Mouse (Mus musculus) lung, postnatal 10 days (tissue): ENCODE data around the gene Upp2.
A peak's percentile ranks its signal among the peaks of the same experiment; 100 is the strongest.

ENCODE experiments used
- DNase-seq: peaks from one replicate; pipeline ENCODE4 v3.0.0; 2021

Gene Upp2

GRCm38 (mm10) chr2:58778986-58779495 is 211.9 kb downstream of the Upp2 start:
- DNase-seq = peak; percentile 54

GRCm38 (mm10) chr2:58783526-58783925 is 216.4 kb downstream of the Upp2 start:
- no peak for DNase-seq

DNA sequence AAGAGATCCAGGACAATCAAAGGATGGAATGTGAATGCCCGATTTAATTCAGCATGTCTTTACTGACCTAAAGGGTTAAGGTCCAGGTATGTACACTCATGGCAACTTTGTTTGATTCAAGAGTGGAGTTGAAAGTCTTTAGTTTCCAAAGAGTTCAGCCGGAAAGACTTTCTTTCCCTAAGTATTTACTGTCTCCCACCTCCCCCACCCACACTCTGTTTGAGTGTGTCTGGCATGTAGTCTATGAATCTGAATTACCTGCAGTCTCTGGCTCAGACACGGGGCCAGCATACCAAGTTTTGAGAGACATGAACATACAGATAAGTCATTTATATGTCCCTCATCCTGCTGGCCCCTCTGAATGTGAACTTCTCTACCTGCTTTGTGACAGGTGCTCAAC is 219.1 kb downstream of the Upp2 start:
- peak; percentile 34 for DNase-seq

DNA sequence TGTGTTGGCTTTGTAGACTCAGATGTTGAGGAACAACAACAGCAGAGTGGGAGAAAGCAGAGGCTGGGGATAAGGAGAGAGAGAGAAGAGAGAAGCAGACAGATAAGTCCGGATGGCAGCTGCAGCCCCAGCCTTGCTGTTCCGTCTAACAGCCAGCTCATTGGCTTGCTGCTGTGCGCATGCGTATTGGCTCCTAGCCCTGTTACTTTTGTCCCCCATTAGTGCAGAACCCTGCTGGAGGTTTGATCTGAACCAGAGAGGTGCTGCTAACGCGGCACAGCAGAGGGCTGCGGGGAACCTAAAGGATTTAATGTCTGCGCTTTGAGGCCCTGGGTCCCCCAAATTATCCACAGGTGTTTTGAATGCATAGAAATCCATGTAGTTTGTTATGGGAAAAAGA is 219.6 kb downstream of the Upp2 start:
- DNase-seq = no peak

DNA sequence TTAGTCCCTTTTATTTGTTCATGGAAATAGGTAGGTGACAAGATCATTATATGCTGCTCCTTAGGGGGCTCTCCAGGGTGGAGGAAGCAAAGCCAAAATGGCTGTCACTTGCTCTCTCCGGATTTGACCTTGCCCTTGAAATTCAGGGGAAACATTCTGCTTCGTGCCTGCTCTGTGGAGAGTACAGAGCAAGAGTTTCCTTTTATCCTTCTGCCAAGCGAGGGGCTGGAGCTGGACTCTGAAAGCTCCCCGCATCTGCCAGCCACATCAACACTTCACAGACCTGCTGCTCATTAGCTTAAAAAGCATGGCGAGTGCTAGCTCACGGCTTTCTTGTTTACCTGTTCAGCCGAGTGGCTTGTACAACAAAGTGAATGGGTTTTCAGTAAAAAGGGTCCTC is 220.3 kb downstream of the Upp2 start:
- no peak for DNase-seq

DNA sequence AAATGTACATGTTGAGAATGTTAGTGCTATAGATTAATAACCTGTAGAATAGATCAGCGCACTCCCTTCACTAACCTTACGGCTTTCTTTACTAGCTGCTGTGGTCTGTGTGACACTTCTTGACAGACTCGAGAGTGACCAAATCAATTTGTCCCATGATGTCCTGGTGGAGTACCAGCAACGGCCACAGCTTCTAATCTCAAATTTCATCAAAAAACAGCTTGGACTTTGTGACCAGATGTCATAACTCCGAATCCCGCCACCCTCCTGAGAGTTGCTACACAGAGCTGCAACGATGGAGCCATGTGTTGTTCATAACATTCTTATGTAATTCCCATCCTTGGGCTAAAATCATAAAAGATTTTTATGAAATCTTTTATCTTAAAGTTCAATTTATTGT is 222.8 kb downstream of the Upp2 start:
- no peak for DNase-seq

DNA sequence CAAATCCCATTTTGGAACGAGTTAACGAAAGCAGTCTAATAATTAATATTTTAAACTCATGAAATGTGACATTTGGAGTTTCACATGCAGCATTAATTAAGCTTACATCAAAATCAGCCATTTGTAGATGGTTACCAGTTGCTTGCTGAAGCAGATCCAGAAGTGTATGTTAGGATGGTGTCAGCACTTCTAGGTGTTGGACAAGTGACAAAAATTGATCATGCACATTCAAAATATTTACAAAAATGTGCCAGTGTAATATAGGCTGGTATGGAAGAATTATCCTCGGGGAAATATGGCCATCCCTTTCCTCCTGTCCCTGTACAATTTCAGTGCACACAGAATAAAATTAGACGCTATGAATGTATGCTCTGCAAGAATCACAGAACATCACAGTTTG is 223.3 kb downstream of the Upp2 start:
- no peak for DNase-seq

GRCm38 (mm10) chr2:58794489-58794888 is 227.4 kb downstream of the Upp2 start:
- DNase-seq = peak; percentile 17

DNA sequence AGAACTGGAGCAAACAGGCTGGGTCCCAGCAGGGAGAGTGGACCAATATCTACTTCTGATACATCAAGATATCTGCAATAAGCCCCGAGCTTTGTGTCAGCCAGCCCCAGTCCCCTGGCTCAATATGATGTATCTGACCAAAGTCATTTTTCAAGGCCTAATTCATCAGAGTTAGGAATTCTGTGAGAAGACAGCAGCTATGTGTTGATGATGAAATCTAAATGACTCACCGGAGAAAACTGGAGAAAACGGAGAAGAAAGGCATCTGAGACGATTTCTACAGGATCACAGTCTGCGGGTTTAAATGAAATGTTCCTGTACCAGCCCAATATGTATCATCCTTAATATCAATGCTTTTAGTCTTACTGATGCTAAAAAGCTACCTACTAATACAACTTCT is 228.3 kb downstream of the Upp2 start:
- no peak for DNase-seq

GRCm38 (mm10) chr2:58797506-58797905 is 230.4 kb downstream of the Upp2 start:
- no peak for DNase-seq

DNA sequence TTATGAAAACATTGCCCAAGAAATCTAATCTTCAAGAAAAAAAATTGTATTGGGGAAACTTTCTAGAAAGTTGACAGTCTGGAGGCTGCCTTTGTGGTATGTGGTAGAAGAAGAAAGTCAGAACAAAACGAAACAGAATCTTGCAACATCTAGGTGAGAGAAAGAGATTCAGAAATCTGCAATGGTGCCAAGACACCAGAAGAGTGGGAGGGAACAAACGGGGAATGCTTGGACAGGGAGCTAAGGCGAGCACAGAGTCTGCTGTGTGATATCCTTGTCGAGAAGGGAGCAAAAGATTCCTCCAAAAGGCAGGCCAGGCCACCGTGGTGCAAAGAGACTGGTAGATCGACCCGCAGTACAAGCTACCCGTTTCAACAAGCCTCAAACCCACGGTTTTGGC is 232.0 kb downstream of the Upp2 start:
- no peak for DNase-seq

GRCm38 (mm10) chr2:58799623-58800022 is 232.5 kb downstream of the Upp2 start:
- DNase-seq = no peak

DNA sequence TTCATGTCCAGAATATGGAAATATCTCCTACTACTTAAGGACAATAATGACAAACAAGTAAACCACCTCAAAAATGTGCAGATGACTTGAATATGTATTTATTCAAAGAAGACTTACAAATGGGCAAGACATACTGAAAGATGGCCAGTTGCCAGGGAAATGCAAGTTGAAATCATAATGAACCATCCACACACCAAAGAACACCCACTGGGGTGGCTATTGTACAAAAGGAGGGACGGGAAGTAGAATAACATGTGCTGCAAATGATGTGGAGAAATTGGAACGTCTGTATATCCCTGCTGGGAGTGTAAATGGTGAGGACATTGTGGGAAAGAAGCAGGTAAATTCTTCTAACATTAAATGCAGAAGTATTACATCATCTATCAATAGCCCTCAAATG is 245.8 kb downstream of the Upp2 start:
- DNase-seq = no peak

DNA sequence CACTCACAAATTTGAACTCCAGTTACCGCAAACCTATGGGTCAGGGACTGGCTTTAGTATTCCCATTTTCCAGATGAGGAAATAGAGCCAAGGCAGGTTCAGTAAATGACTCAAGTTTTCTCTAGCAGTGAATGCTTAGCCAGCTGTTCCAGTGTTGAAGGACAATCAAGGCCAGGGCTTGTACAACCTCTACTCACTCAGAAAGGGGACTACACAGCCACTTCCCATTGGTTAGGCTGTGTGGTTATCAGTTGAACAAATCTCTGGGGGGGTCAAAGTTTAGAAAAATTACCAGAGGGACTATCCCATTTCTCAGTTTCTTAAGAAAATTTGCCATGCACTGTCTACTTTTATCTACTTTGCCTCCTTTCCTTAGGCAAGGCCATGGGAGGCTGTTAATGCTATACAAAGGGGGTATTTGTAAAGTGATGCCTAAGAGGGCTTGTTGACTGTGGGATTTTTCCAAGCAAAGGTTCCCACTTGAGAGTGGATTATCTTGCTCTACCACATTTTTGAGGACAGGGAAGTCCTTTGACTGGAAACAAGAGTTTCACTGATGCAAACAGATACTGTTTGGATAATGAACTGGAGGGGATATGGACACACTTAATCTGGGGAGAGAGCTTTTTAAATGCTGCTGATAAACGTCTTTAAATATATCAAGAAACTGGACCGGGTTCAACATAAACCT is 262.0 kb downstream of the Upp2 start:
- peak; percentile 59 for DNase-seq

DNA sequence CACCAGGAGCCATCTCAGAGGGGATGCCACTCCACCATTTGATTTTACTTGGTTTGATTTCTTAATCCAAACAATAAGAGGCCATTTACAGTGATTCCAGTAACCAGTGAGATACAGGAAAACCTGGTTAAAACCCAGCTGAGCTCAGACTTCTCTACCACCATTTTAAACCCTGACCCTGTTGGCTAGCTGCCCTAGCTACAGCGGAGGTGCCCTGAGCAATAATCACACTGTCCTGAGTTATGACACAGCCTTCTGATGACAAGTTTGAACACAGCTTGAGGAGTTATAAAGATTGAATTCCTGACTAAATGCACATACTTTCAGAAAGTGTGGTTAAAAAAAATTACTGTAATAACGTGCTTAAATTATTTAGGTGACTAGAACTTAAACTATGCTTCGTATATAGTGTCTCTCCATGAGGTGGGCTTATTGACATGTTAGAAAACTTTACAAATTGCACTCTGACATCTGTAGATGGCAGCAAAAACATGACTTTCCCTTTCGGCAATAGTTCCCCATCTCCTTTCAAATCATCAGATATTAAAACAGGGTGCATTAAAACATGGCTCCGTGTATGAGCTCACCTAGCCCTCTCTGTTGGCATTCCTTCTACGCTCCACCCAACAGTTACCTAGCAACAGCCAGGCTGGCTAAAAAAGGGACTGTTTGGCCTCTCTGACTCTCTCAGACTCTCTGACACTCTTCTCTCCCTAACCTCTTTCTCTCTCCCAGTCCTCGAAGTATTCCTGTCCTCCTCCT is 263.1 kb downstream of the Upp2 start:
- DNase-seq = peak; percentile 61

DNA sequence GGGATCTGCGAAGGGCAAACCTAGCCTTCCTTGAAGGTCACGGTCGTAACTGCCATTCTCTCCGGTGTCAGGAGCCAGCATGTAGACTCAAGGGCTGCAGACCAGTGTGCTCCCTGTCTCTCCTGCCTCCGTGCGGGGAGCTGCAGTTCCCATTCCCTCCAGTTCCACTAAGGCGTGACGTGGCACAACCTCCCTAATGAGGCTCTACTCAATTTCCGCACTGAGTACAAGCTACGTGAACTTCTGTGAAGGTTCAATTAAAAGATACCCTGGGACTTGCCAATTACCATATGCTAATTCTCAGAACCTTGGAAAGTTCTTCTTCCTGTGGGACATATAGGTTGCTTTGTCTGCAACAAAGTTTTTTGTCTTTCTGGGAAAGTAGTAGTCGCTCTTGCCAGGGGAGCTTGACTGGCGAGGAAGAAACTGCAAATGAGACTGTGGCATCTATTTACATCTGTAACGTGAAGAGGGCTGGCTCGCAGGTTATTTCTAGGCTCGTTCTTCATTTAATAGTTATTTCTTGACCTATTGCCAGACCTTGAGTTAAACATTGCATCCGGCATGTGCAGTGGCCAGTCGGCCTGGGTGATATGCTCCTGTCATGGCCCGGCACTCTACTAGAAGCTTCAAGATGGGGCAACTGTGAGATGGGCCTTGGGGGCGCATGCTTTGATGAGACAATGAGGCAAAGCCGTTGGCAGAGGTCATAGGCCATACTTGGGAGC is 265.3 kb downstream of the Upp2 start:
- no peak for DNase-seq

GRCm38 (mm10) chr2:58841021-58841420 is 273.9 kb downstream of the Upp2 start:
- no peak for DNase-seq

DNA sequence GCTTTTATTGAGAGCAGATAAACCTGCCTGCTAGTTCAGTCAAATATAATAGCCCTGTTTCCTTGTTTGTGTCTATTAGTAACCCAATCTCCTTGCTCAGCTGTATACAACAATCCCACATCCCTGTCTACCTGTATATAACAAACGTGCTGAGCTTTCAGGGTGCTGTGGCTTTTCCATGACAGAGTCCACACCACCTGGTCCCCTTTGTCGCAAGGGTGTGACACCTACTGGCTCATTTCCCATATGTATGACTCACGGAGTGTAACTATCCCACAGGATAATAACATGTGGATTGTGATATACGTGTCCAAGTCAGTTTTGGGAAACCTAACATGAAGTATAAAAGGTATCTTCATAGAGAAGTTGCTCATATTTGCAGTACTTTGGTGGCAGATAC is 275.3 kb downstream of the Upp2 start:
- DNase-seq = no peak
